Mouse (Mus musculus) kidney, postnatal 14 days (tissue): ENCODE measurements around the gene Tenm2.

Experiments used
- DNase-seq: peaks from one replicate; pipeline ENCODE4 v3.0.0; 2022; ENCODE audit warnings: mixed read lengths

Gene Tenm2

GRCm38 (mm10) chr11:35972270-35972931, 1263.4 kb downstream of the Tenm2 start:
- DNase-seq: no peak

GRCm38 (mm10) chr11:35970806-35971705, 1264.7 kb downstream of the Tenm2 start:
- DNase-seq: no peak

- DNase-seq: no peak
These were observed 1267.5 kb downstream of the Tenm2 start for GRCm38 (mm10) chr11:35968291-35968690.

- DNase-seq: no peak
These were observed 1271.7 kb downstream of the Tenm2 start for GRCm38 (mm10) chr11:35963981-35964549.

- peak; percentile 74 for DNase-seq
These were observed 1272.2 kb downstream of the Tenm2 start for GRCm38 (mm10) chr11:35963554-35963953.

GRCm38 (mm10) chr11:35962431-35962830, 1273.3 kb downstream of the Tenm2 start:
- no peak for DNase-seq

- DNase-seq: no peak
These were observed 1276.5 kb downstream of the Tenm2 start for GRCm38 (mm10) chr11:35959270-35959669.
